Mouse (Mus musculus) heart, postnatal 0 days (tissue): ENCODE results near the gene Gm49340. TPM values are rescaled to one million over a fixed set of nuclear protein-coding genes. Genes with fewer than 3 reads are reported as not detected.

Experiments used
- ATAC-seq: fragments of 200-750 bp; cut with Nextera tagmentation; 2 replicates; pipeline ENCODE4 v1.8.0; 2017; ENCODE audit warnings: low read depth, moderate number of reproducible peaks, moderate library complexity; ENCODE audit not compliant: insufficient read depth
- DNase-seq: peaks from one replicate; pipeline ENCODE4 v3.0.0-alpha.2; 2016; ENCODE audit warnings: low spot score
- H3K27ac ChIP-seq: fragments of 300-500 bp; sonication (generic); 2 replicates; pipeline ENCODE4 v1.5.1; 2014; ENCODE audit warnings: low read depth, mild to moderate bottlenecking
- H3K27me3 ChIP-seq: fragments of 300-500 bp; sonication (generic); 2 replicates; pipeline ENCODE4 v1.6.1; 2014; ENCODE audit warnings: low read length, mixed read lengths; ENCODE audit not compliant: control insufficient read depth, insufficient read depth
- H3K36me3 ChIP-seq: fragments of 300-500 bp; sonication (generic); replicated peaks from 2 replicates; pipeline ENCODE4 v1.6.1; 2014; ENCODE audit warnings: low read length, mixed read lengths; ENCODE audit not compliant: control insufficient read depth, insufficient read depth
- H3K4me1 ChIP-seq: fragments of 300-500 bp; sonication (generic); 2 replicates; pipeline ENCODE4 v1.6.1; 2014; ENCODE audit warnings: antibody characterized with exemption; ENCODE audit not compliant: control insufficient read depth, insufficient read depth
- H3K4me2 ChIP-seq: fragments of 300-500 bp; sonication (generic); 2 replicates; pipeline ENCODE4 v1.6.1; 2014; ENCODE audit warnings: low read depth, mild to moderate bottlenecking, low read length, moderate library complexity
- H3K4me3 ChIP-seq: fragments of 300-500 bp; sonication (generic); 2 replicates; pipeline ENCODE4 v1.5.1; 2014; ENCODE audit warnings: low read depth, low read length
- H3K9ac ChIP-seq: fragments of 300-500 bp; sonication (generic); replicated peaks from 2 replicates; pipeline ENCODE4 v1.6.1; 2014; ENCODE audit warnings: low read depth, low read length, mixed read lengths
- H3K9me3 ChIP-seq: fragments of 300-500 bp; sonication (generic); replicated peaks from 2 replicates; pipeline ENCODE4 v1.6.1; 2016; ENCODE audit warnings: low read length; ENCODE audit not compliant: control insufficient read depth
- CTCF ChIP-seq: IDR thresholded peaks from 2 replicates; pipeline ENCODE4 v1.5.1; 2016; ENCODE audit warnings: antibody characterized with exemption, control low read depth, low read depth
- EP300 ChIP-seq: IDR thresholded peaks from 2 replicates; pipeline ENCODE4 v1.6.1; 2016; ENCODE audit warnings: antibody characterized with exemption, low read depth
- WGBS: fragments of 180-500 bp; shearing (Covaris S2); extraction: QIAGEN DNeasy Blood & Tissue Kit; methylation state at CpG from one replicate; pipeline ENCODE4 v1.1.7; 2014; 5-methylcytosine and 5-hydroxymethylcytosine counted together
- polyA plus RNA-seq: library from polyadenylated mRNA; unstranded; fragments of >200 nt; fragmentation: Nextera tagmentation; extraction: Ambion mirVana; gene quantifications from 2 replicates; pipeline ENCODE4 v1.2.1, GENCODE M21; 2015
- total RNA-seq: library from RNA; depleted of rRNA; stranded (reverse); fragments of >200 nt; gene quantifications from 2 replicates; pipeline ENCODE4 v1.2.3, GENCODE M21; 2014; ENCODE audit warnings: low replicate concordance

Gene Gm49340
- total and polyA plus RNA-seq, 2 experiments from 2014 or later, result not detected

GRCm38 (mm10) chr11:73326485-73326886 is 3.1 kb upstream of the Gm49340 start:
- DNase-seq (no peak), ATAC-seq (no peak)
- Histone ChIP-seq H3K4me1 (no peaks in the 10 kb centered on the region), H3K9ac (no peak overlapping the region), H3K4me3 (no peak overlapping the region), H3K9me3 (no peaks in the 10 kb centered on the region), H3K27me3 (no peaks in the 10 kb centered on the region), H3K4me2 (no peak overlapping the region), H3K27ac (no peak overlapping the region), H3K36me3 (no peaks in the 10 kb centered on the region)
- WGBS, result 58% methylated on average over 12 of the region's 12 CpGs
- TF ChIP-seq CTCF, result no peak
- TF ChIP-seq EP300, result no peak

DNA sequence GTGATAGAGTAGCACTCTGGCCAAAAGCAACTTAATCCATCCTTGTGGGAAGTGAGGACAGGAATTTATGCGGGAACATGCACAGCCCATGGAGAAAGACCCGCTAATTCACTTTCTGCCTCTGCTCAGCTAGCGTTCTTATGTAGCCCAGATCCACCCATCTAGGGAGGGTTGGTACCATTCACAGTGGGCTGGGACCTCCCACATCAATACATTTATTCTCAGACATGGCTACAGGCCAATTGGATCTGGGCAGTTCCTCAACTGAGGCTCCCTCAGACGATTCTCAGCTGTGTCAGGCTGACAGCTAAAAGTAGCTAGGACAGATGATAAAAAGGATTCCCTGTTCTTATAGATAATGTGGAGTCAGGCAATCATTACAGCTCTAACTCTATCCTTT is 2.2 kb upstream of the Gm49340 start:
- WGBS, result 46% methylated on average over 4 of the region's 4 CpGs
- no peak for ATAC-seq
- no peaks in the 10 kb centered on the region for H3K27me3 ChIP-seq

GRCm38 (mm10) chr11:73333357-73333756 is 3.8 kb downstream of the Gm49340 start:
- Histone ChIP-seq H3K27me3 (no peaks in the 10 kb centered on the region), H3K4me1 (no peaks in the 10 kb centered on the region), H3K9ac (no peak overlapping the region), H3K4me3 (no peak overlapping the region), H3K27ac (no peak overlapping the region), H3K36me3 (no peaks in the 10 kb centered on the region), H3K9me3 (no peaks in the 10 kb centered on the region), H3K4me2 (no peak overlapping the region)
- ATAC-seq (no peak), DNase-seq (no peak)
- TF ChIP-seq EP300, result no peak
- no peak for TF ChIP-seq CTCF
- 62% methylated on average over 2 of the region's 2 CpGs for WGBS

More for the DNA sequence above, 2.2 kb upstream of the Gm49340 start:
- Histone ChIP-seq H3K36me3 (no peaks in the 10 kb centered on the region), H3K9ac (no peak overlapping the region), H3K4me3 (no peak overlapping the region), H3K27ac (no peak overlapping the region), H3K4me2 (no peak overlapping the region), H3K9me3 (no peaks in the 10 kb centered on the region), H3K4me1 (no peaks in the 10 kb centered on the region)
- TF ChIP-seq CTCF (no peak), EP300 (no peak)
- DNase-seq, result no peak

- Histone ChIP-seq H3K9me3 (no peaks in the 10 kb centered on the region), H3K9ac (no peak overlapping the region), H3K4me2 (no peak overlapping the region), H3K27ac (no peak overlapping the region), H3K36me3 (no peaks in the 10 kb centered on the region), H3K4me3 (no peak overlapping the region), H3K4me1 (no peaks in the 10 kb centered on the region), H3K27me3 (no peaks in the 10 kb centered on the region)
- ATAC-seq (no peak), DNase-seq (no peak)
- TF ChIP-seq EP300 (no peak), CTCF (no peak)
- 60% methylated on average over 4 of the region's 4 CpGs for WGBS
These were observed 7.4 kb downstream of the Gm49340 start for GRCm38 (mm10) chr11:73336919-73337318.

- Histone ChIP-seq H3K27ac (no peak within 1 kb of the TSS), H3K4me3 (no peak within 1 kb of the TSS), H3K9me3 (no peaks in the 10 kb centered on the region), H3K4me2 (no peak within 1 kb of the TSS), H3K36me3 (no peaks in the 10 kb centered on the region), H3K4me1 (no peaks in the 10 kb centered on the region), H3K27me3 (no peaks in the 10 kb centered on the region), H3K9ac (no peak within 1 kb of the TSS)
- 32% methylated on average over 3 of the region's 3 CpGs for WGBS
- ATAC-seq (no peak), DNase-seq (no peak)
- TF ChIP-seq EP300, result no peak
- no peak for TF ChIP-seq CTCF
These were observed 20.9 kb downstream of the Gm49340 start, which contains the start of gene Olfr20 for GRCm38 (mm10) chr11:73350483-73350882. Olfr20 (plus strand) TSS chr11:73350783.

DNA sequence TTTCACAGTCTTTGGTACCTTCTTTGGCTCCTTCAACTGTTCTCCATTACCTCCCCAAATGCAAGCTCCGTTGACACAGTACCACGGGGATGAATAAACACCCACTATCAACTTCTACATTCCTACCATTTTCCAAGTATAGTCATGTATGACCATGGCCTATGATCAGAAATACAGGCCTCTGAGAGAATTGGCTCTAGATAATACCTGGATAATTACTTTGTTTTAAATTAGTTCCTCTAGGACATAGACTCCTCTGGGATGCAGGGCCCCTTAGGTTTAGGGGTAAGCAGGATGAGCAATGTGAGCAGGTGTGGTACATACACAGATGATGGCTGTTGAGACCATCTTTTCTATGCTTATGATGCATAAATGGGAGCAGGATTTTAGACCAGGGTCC is 41.4 kb downstream of the Gm49340 start, which contains the start of gene Olfr376:
Gene Olfr376, plus strand, starts transcription at position 301 of the 400 bp plus-strand sequence.
- no peaks in the 10 kb centered on the region for H3K9me3 ChIP-seq
- no peak within 1 kb of the TSS for H3K4me3 ChIP-seq
- no peak for ATAC-seq
- WGBS, result 57% methylated on average over 2 of the region's 2 CpGs
- no peaks in the 10 kb centered on the region for H3K27me3 ChIP-seq
- no peaks in the 10 kb centered on the region for H3K36me3 ChIP-seq
- DNase-seq, result no peak
- no peak within 1 kb of the TSS for H3K9ac ChIP-seq
- TF ChIP-seq CTCF (no peak), EP300 (no peak)
- H3K4me2 ChIP-seq, result no peak within 1 kb of the TSS
- no peak within 1 kb of the TSS for H3K27ac ChIP-seq
- no peaks in the 10 kb centered on the region for H3K4me1 ChIP-seq
